Comparison of ENCODE assay signal across 8 mouse cellular contexts in the genomic region with DNA sequence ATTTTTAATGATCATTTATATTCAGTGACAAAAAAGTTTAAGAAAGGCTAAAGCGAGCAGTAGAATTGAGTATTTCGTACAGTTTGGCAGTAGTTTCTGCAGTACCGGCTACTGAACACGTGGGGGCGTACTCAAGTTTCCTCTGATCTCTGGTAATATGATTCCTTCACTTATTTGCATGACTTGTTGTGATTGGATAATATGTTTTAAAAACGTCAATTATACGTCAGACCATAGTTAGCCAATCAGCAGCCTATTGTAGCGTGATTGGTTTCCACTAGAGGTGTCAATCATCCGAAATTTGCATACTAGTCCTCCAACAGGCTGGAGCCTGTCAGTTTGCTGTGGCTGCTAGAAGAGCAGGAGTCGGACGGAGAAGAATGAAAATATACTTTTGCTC.
DNase-seq lines count a peak whose midpoint lies in the region; ATAC-seq lines count a peak whose summit lies in the region.

No protein-coding gene starts in this region.

- H3K4me2 ChIP-seq in forebrain, embryonic 12.5 days: no peak overlapping the region

- no peaks in the 10 kb centered on the region for H3K36me3 ChIP-seq in forebrain, embryonic 12.5 days (replicated peaks)

- H3K4me1 ChIP-seq in forebrain, embryonic 12.5 days: peaks cover 39% of the 10 kb centered on the region

- peaks cover 54% of the 10 kb centered on the region for H3K27me3 ChIP-seq in forebrain, embryonic 12.5 days

- WGBS in forebrain, embryonic 12.5 days: under 1% methylated on average over 11 of the region's 11 CpGs

- no peak overlapping the region for H3K9ac ChIP-seq in forebrain, embryonic 12.5 days

- peak; percentile 41 for DNase-seq in T-cell, adult 2 months (ENCODE audit: low spot score)
- peak; percentile 55 to 62 for DNase-seq in heart, postnatal 36 days
- peak; percentile 72 to 84 for DNase-seq in kidney, postnatal 4 days
- DNase-seq in yolk sac, embryonic 10.5 days (ENCODE audit: low spot score): peak; percentile 77
- DNase-seq in cerebellum, adult 9-11 months: no peak

- ATAC-seq in CD4-positive, CD25-positive, alpha-beta regulatory T cell, adult 4 months: peak; percentile 44
- peak; percentile 84 for ATAC-seq in forebrain, embryonic 12.5 days (ENCODE audit: low FRiP score)
- peak; percentile 81 for ATAC-seq in megakaryocyte-erythroid progenitor cell, adult 5-6 weeks (replicated peaks; ENCODE audit: low FRiP score, low TSS enrichment, poor library complexity, severe bottlenecking)

- H3K27ac ChIP-seq in forebrain, embryonic 12.5 days: no peak overlapping the region

- no peaks in the 10 kb centered on the region for H3K9me3 ChIP-seq in forebrain, embryonic 12.5 days

- intact Hi-C loops in heart, postnatal 36 days (cut with DNase I): loop anchor here (5.0 to 10.0 kb wide), 2 partner anchors 996 to 1554 kb away; no protein-coding TSS in a partner anchor

- H3K4me3 ChIP-seq in forebrain, embryonic 12.5 days (replicated peaks): no peak overlapping the region
